Mouse (Mus musculus) limb, embryonic 14.5 days (tissue): ENCODE measurements around the gene Cped1. TPM values are rescaled to one million over a fixed set of nuclear protein-coding genes. Genes with fewer than 3 reads are reported as not detected.

ENCODE experiments used
- ATAC-seq: fragments of 200-750 bp; cut with Nextera tagmentation; 2 replicates; pipeline ENCODE4 v1.8.0; 2017; ENCODE audit warnings: low read depth, moderate number of reproducible peaks, moderate TSS enrichment; ENCODE audit not compliant: low FRiP score
- DNase-seq: peaks from one replicate; pipeline ENCODE4 v3.0.0-alpha.2; 2015; ENCODE audit warnings: low spot score
- H3K27ac ChIP-seq: fragments of 300-500 bp; sonication (generic); replicated peaks from 2 replicates; pipeline ENCODE4 v1.5.1; 2014; ENCODE audit warnings: low read depth, mild to moderate bottlenecking, low read length, moderate library complexity, mixed read lengths
- H3K27me3 ChIP-seq: fragments of 300-500 bp; sonication (generic); 2 replicates; pipeline ENCODE4 v1.6.1; 2014; ENCODE audit warnings: low read length, mixed read lengths; ENCODE audit not compliant: control insufficient read depth, insufficient read depth
- H3K36me3 ChIP-seq: fragments of 300-500 bp; sonication (generic); 2 replicates; pipeline ENCODE4 v1.6.1; 2014; ENCODE audit warnings: mild to moderate bottlenecking, low read length, moderate library complexity, mixed read lengths; ENCODE audit not compliant: control insufficient read depth, insufficient read depth
- H3K4me1 ChIP-seq: fragments of 300-500 bp; sonication (generic); 2 replicates; pipeline ENCODE4 v1.6.1; 2014; ENCODE audit warnings: antibody characterized with exemption, low read length, mixed read lengths; ENCODE audit not compliant: control insufficient read depth, insufficient read depth
- H3K4me2 ChIP-seq: fragments of 300-500 bp; sonication (generic); replicated peaks from 2 replicates; pipeline ENCODE4 v1.6.1; 2014; ENCODE audit warnings: low read depth, mild to moderate bottlenecking, low read length, moderate library complexity; ENCODE audit not compliant: severe bottlenecking
- H3K4me3 ChIP-seq: fragments of 300-500 bp; sonication (generic); replicated peaks from 2 replicates; pipeline ENCODE4 v1.5.1; 2014; ENCODE audit warnings: low read length
- H3K9ac ChIP-seq: fragments of 300-500 bp; sonication (generic); 2 replicates; pipeline ENCODE4 v1.6.1; 2014; ENCODE audit warnings: mild to moderate bottlenecking, low read depth, low read length, moderate library complexity; ENCODE audit not compliant: severe bottlenecking
- H3K9me3 ChIP-seq: fragments of 300-500 bp; sonication (generic); 2 replicates; pipeline ENCODE4 v1.6.1; 2016; ENCODE audit warnings: low read length; ENCODE audit not compliant: control insufficient read depth
- POLR2A ChIP-seq: fragments of 200-500 bp; IDR thresholded peaks from 2 replicates; pipeline ENCODE4 v1.8.0; 2012; ENCODE audit warnings: inconsistent platforms, mild to moderate bottlenecking, moderate library complexity, borderline replicate concordance; ENCODE audit not compliant: insufficient read depth, insufficient read length; ENCODE audit errors: extremely low read depth
- WGBS: fragments of 180-500 bp; shearing (Covaris S2); extraction: QIAGEN DNeasy Blood & Tissue Kit; methylation state at CpG from one replicate; pipeline ENCODE4 v1.1.7; 2014; 5-methylcytosine and 5-hydroxymethylcytosine counted together
- polyA plus RNA-seq, 2 experiments: library from polyadenylated mRNA; depleted of rRNA in 1 of 2; stranded (reverse) in 1 of 2; unstranded in 1 of 2; fragments of >200 nt; fragmentation: Nextera tagmentation in 1 of 2; extraction: Ambion mirVana in 1 of 2; gene quantifications; 2 replicates each; pipeline versions ENCODE4 v1.2.1 to v1.2.3; 2012 to 2014

Gene Cped1
- polyA plus RNA-seq, 2 experiments: 31.0 to 44.3 TPM

DNA sequence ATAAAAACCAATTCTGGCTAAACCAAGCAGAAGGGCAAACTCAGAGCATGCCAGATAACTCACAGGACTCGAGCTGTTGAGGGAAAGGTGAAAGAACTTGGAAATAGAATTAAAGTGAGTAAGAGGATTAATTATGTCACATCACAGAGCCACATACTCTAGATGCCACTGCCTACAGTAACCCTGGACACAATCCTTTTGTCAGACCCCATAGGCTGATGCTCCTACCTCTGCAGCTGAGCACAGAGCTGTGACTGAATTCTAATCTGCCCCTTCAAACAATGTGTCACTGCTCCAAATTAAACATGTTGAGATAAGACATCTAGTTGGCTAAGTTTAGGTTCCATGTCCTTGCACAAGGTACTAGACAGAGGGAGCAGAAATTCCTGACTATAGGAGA, 176.2 kb downstream of the Cped1 start:
- DNase-seq (no peak), ATAC-seq (no peak)
- no peak overlapping the region for H3K27ac ChIP-seq
- H3K9ac ChIP-seq: no peak overlapping the region
- H3K4me1 ChIP-seq: peaks cover 2% of the 10 kb centered on the region; the same call in 1 of the 2 replicates
- WGBS: 69% methylated on average over 1 of the region's 1 CpGs
- no peak overlapping the region for H3K4me2 ChIP-seq
- no peaks in the 10 kb centered on the region for H3K9me3 ChIP-seq
- H3K4me3 ChIP-seq: no peak overlapping the region
- H3K36me3 ChIP-seq: no peaks in the 10 kb centered on the region
- no peak for TF ChIP-seq POLR2A
- no peaks in the 10 kb centered on the region for H3K27me3 ChIP-seq

DNA sequence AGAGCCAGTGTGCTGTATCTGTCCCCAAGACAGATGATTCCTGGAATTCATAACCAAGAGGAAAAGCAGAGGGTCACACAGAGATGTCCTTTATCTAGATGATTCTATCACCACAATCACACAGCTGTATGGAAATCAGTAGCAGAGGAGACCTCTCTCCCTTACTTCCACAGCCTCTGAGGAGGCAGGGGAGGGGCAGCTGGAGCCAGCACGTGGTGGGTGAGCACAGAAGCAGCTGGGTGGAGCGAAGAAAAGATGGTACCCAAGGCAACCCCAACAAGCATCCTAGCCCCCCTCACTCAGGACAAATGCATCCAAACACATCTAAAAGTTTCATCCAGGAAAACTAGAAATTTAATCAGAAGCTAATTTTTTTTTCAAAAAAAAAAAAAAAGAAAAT, 182.7 kb downstream of the Cped1 start:
- H3K36me3 ChIP-seq: peaks cover 7% of the 10 kb centered on the region; the same call in 1 of the 2 replicates
- no peak overlapping the region for H3K4me3 ChIP-seq
- H3K27ac ChIP-seq: no peak overlapping the region
- ATAC-seq (no peak), DNase-seq (no peak)
- H3K4me2 ChIP-seq: no peak overlapping the region
- 73% methylated on average over 2 of the region's 2 CpGs for WGBS
- H3K9ac ChIP-seq: no peak overlapping the region
- H3K4me1 ChIP-seq: no peaks in the 10 kb centered on the region
- no peak for TF ChIP-seq POLR2A
- no peaks in the 10 kb centered on the region for H3K9me3 ChIP-seq
- H3K27me3 ChIP-seq: no peaks in the 10 kb centered on the region

DNA sequence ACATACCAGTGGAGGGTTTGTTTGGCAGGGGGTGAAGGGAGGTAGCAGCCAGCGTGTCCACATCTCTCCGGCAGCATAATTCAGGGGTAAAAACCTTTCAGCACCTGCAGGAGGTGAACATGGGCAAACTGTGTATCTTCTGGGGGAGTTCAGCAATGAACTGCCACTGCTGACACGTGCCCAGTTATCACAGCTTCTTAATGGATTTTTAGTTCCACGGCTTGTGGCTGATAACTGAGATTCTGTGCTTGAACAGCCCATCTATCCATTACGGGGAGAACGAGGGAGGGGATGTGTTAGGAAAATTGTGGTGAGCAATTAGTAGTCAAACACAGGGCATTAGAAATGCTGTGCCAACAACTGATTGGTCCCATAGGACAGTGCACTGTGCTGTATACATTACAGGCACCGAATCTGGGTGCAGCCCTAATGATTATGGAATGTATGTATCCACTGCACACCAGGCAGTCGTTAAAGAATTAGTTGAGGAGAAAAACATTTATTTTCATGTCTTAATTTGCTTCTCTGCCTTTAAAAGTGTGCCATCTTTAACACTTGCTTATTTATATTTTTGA, 193.1 kb downstream of the Cped1 start:
- Histone ChIP-seq H3K4me2 (no peak overlapping the region), H3K9ac (no peak overlapping the region), H3K9me3 (no peaks in the 10 kb centered on the region), H3K36me3 (peaks cover 4% of the 10 kb centered on the region), H3K4me3 (no peak overlapping the region), H3K4me1 (no peaks in the 10 kb centered on the region), H3K27ac (no peak overlapping the region), H3K27me3 (no peaks in the 10 kb centered on the region)
- 80% methylated on average over 8 of the region's 8 CpGs for whole genome bisulfite sequencing
- ATAC-seq (no peak), DNase-seq (no peak)
- TF ChIP-seq POLR2A: no peak

DNA sequence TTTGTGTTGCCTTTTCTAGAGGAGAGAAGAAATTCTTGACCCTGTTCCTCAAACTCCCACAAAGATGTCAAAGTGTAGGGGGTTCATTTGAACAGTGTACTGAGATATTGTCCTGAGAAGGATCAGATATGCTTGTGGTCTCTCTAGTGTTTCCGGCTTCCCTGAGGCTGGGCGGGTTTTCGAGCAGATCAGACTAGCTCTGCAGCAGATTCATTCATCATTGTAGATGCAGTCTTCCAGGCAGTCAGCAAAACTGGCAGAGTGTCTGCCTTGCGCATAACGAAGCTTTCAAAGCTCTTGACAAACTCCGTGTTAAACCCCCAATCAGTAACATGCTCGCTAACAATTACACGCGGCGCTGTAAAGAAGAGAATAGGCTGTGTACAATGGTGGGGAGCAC, 194.6 kb downstream of the Cped1 start:
- Histone ChIP-seq H3K4me2 (no peak overlapping the region), H3K4me1 (no peaks in the 10 kb centered on the region), H3K27me3 (no peaks in the 10 kb centered on the region), H3K36me3 (peaks cover 14% of the 10 kb centered on the region), H3K27ac (no peak overlapping the region), H3K4me3 (no peak overlapping the region), H3K9ac (no peak overlapping the region), H3K9me3 (no peaks in the 10 kb centered on the region)
- ATAC-seq: no peak
- DNase-seq: no peak
- TF ChIP-seq POLR2A: no peak
- 82% methylated on average over 10 of the region's 10 CpGs for WGBS

DNA sequence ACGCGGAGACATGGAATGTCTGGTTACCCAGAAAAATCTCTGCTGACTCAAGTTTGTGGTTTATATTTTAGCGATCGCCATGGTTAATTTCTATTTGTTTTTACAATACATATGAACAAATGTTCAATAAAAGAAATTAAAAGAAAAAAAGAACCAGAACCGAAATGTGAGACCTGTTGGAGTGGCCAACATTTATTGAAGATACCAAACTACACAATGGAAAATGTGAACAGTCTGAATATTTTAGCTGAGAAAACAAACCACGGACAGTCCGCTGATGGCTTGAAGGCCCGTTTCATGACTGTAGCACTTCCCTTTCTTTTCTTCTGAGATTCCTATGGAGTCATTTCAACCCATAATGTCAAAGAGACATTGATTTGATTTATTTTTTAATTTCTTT, 201.3 kb downstream of the Cped1 start:
- peaks cover 20% of the 10 kb centered on the region for H3K4me1 ChIP-seq
- WGBS: 90% methylated on average over 8 of the region's 8 CpGs
- H3K9ac ChIP-seq: no peak overlapping the region
- no peaks in the 10 kb centered on the region for H3K9me3 ChIP-seq
- H3K36me3 ChIP-seq: peaks cover 11% of the 10 kb centered on the region
- H3K4me3 ChIP-seq: no peak overlapping the region
- ATAC-seq (no peak), DNase-seq (no peak)
- H3K27me3 ChIP-seq: no peaks in the 10 kb centered on the region
- TF ChIP-seq POLR2A: no peak
- no peak overlapping the region for H3K4me2 ChIP-seq
- no peak overlapping the region for H3K27ac ChIP-seq
